Mouse (Mus musculus): ENCODE measurements around the gene Ank. TPM values are rescaled to one million over a fixed set of nuclear protein-coding genes. Genes with fewer than 3 reads are reported as not detected.

The Ank gene
- total and polyA plus RNA-seq, 2 experiments from 2014 or later, result 22.8 to 31.5 TPM

DNA sequence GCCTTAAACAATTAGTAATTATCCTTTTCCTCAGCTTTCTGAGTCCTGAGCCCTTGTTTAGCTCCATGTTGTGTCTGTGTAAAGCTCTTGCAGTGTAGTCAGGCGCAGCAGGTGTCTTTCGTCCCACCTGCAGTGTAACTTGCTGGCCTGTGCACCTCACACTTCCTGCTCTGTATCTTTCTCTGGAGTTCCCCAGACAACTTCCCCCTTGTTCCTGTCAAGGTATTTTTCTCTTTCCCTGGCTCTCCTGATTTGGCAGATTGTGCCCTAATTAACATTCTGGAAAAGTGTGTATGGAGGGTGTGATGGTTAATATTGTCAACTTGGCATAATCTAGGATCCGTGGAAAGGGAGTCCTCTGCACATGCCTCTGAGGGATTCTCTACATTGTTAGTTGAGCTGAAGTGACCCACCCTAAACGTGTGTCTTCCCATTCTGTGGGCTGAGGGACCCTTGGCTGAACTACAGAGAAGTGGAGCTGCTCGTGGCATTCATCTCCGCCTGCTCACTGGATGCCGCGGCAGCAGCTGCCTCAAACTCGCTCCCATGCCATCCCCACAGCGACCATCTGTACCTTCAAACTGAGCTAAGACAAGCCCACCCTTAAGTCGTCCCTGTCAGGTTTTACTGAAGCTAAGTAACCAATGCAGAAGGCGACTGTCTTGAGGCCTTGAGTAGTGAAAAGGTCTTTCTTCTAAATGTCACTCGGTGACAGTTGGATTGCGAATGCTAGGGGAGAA is 121.8 kb downstream of the Ank start:
- WGBS, result 45% methylated on average over 14 of the region's 14 CpGs
- no peaks in the 10 kb centered on the region for H3K27me3 ChIP-seq (ENCODE audit: insufficient read depth, low read length)
- TF ChIP-seq CTCF (IDR thresholded peaks at IDR 0.05; ENCODE audit: low read depth), result no peak
- H3K4me1 ChIP-seq (ENCODE audit: insufficient read depth), result 0 out of 2 replicates have a peak, but pooled peaks cover 4% of the 10 kb centered on the region
- ATAC-seq (peak; percentile 79), DNase-seq (no peak)
- no peak overlapping the region for H3K9ac ChIP-seq
- H3K4me3 ChIP-seq (ENCODE audit: low read depth, low read length), result no peak overlapping the region
- H3K4me2 ChIP-seq (ENCODE audit: low read depth), result no peak overlapping the region
- H3K9me3 ChIP-seq (ENCODE audit: low read length), result no peaks in the 10 kb centered on the region
- no peak overlapping the region for H3K27ac ChIP-seq (ENCODE audit: low read depth, low read length)
- H3K36me3 ChIP-seq (ENCODE audit: insufficient read depth), result peaks cover 51% of the 10 kb centered on the region

DNA sequence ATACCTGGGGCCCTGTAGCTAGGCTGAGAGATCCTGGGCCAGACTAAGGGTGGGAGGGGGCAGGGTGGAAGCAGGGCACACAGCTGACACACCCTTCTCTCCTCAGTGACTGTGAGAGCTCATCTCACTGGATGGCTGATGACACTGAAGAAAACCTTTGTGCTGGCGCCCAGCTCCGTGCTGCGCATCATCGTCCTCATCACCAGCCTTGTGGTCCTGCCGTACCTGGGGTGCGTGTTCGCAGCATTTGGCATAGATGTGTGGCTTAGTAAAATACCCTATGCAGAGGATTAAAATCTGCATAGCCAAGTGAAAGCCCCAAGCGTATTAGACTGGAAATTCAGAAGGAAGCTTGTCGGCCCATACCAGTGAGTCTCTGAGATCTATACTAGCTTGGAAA is 124.3 kb downstream of the Ank start:
- H3K9ac ChIP-seq, result no peak overlapping the region
- no peaks in the 10 kb centered on the region for H3K9me3 ChIP-seq (ENCODE audit: low read length)
- H3K4me3 ChIP-seq (ENCODE audit: low read depth, low read length), result no peak overlapping the region
- no peak overlapping the region for H3K4me2 ChIP-seq (ENCODE audit: low read depth)
- H3K4me1 ChIP-seq (ENCODE audit: insufficient read depth), result 0 out of 2 replicates have a peak, but pooled peaks cover 4% of the 10 kb centered on the region
- H3K27ac ChIP-seq (ENCODE audit: low read depth, low read length), result no peak overlapping the region
- WGBS, result 93% methylated on average over 9 of the region's 9 CpGs
- no peak for ATAC-seq
- TF ChIP-seq CTCF (IDR thresholded peaks at IDR 0.05; ENCODE audit: low read depth), result no peak
- peaks cover 51% of the 10 kb centered on the region for H3K36me3 ChIP-seq (ENCODE audit: insufficient read depth)
- DNase-seq, result no peak
- no peaks in the 10 kb centered on the region for H3K27me3 ChIP-seq (ENCODE audit: insufficient read depth, low read length)

DNA sequence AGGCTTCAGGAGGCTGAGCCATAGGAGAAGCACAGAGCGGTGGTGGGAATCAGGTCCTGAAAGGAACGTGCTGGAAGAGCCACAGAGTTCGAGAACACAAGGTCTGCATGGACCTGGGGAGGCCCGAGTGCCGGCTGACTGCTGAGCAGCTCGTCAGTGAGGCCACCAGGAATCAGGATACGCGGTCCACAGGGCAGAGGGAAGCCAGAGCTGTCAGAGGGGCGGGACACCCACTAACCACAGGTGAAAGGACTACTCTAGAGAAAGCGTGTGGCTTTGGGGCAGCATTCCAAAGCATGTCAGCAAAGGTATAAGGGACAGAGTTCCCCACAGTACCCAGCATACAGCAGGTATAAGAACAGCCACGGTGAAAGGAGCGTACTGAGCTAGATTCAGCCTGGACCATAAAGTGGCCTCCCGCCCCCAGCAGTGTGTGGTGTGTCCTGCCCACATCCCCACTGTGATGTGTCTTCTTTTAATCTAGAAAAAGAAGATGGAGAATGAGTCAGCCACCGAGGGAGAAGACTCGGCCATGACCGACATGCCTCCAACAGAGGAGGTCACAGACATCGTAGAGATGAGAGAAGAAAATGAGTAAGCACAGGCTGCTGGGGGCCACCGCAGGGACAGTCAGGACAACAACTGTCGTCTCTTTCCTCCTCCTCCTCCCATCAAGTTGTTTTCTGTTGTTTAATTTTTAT is 126.3 kb downstream of the Ank start:
- no peak overlapping the region for H3K4me2 ChIP-seq (ENCODE audit: low read depth)
- H3K27ac ChIP-seq (ENCODE audit: low read depth, low read length), result no peak overlapping the region
- ATAC-seq (no peak), DNase-seq (no peak)
- no peak overlapping the region for H3K4me3 ChIP-seq (ENCODE audit: low read depth, low read length)
- no peaks in the 10 kb centered on the region for H3K9me3 ChIP-seq (ENCODE audit: low read length)
- no peak overlapping the region for H3K9ac ChIP-seq
- peaks cover 47% of the 10 kb centered on the region for H3K36me3 ChIP-seq (ENCODE audit: insufficient read depth)
- 0 out of 2 replicates have a peak, but pooled peaks cover 4% of the 10 kb centered on the region for H3K4me1 ChIP-seq (ENCODE audit: insufficient read depth)
- WGBS, result 89% methylated on average over 19 of the region's 19 CpGs
- no peak for TF ChIP-seq CTCF (IDR thresholded peaks at IDR 0.05; ENCODE audit: low read depth)
- no peaks in the 10 kb centered on the region for H3K27me3 ChIP-seq (ENCODE audit: insufficient read depth, low read length)

DNA sequence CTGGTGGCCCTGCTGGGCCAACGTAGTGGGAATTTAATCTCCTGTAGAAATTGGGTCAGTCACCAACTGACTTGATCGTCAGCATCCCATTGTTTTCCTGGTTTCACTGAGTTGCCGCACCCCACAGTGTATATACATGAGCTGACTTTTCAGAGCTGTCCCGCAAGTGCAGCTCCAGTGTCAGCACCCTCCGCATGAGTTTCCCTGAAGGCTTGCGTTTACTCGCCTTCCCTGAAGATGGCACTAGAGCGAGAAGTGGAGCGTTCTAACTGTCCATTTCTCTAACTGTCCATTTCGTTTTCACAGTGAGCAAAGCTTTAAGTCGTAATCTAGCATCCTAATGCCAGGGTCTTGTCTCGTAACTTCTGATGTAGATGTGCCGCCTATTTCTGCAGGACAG is 127.2 kb downstream of the Ank start:
- DNase-seq (no peak), ATAC-seq (no peak; the same call in 1 of the 2 replicates)
- Histone ChIP-seq H3K27me3 (ENCODE audit: insufficient read depth, low read length) (no peaks in the 10 kb centered on the region), H3K4me3 (ENCODE audit: low read depth, low read length) (no peak overlapping the region), H3K4me1 (ENCODE audit: insufficient read depth) (no peaks in the 10 kb centered on the region), H3K9me3 (ENCODE audit: low read length) (no peaks in the 10 kb centered on the region), H3K27ac (ENCODE audit: low read depth, low read length) (no peak overlapping the region), H3K9ac (no peak overlapping the region), H3K36me3 (ENCODE audit: insufficient read depth) (peaks cover 47% of the 10 kb centered on the region), H3K4me2 (ENCODE audit: low read depth) (no peak overlapping the region)
- 76% methylated on average over 13 of the region's 13 CpGs for WGBS
- TF ChIP-seq CTCF (IDR thresholded peaks at IDR 0.05; ENCODE audit: low read depth), result no peak; the same call in 1 of the 2 replicates

DNA sequence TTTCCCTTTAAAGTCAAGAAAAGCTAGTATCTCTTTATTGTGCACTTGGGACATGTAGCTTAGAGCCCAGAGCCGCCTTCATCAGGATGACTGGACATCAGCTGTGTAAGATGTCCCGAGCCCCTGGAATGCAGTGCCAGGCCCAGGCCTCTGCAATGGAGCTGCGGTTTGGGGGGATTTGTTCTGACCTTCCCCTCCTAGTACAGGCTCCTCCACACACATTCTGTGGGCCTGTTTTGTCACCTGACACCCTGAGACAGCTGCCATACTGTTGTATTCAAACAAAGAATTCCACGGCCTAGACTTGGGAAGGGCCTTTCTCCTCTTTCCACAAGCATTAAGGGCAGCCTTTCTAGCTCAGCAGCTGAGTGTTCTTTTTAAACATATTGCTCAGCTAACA is 128.5 kb downstream of the Ank start:
- Histone ChIP-seq H3K27me3 (ENCODE audit: insufficient read depth, low read length) (no peaks in the 10 kb centered on the region), H3K9me3 (ENCODE audit: low read length) (no peaks in the 10 kb centered on the region), H3K4me3 (ENCODE audit: low read depth, low read length) (no peak overlapping the region), H3K36me3 (ENCODE audit: insufficient read depth) (peaks cover 49% of the 10 kb centered on the region), H3K4me2 (ENCODE audit: low read depth) (no peak overlapping the region), H3K9ac (no peak overlapping the region), H3K27ac (ENCODE audit: low read depth, low read length) (no peak overlapping the region), H3K4me1 (ENCODE audit: insufficient read depth) (no peaks in the 10 kb centered on the region)
- no peak for TF ChIP-seq CTCF (IDR thresholded peaks at IDR 0.05; ENCODE audit: low read depth)
- WGBS, result 29% methylated on average over 4 of the region's 4 CpGs
- ATAC-seq (peak; percentile 17; the same call in 1 of the 2 replicates), DNase-seq (no peak)

DNA sequence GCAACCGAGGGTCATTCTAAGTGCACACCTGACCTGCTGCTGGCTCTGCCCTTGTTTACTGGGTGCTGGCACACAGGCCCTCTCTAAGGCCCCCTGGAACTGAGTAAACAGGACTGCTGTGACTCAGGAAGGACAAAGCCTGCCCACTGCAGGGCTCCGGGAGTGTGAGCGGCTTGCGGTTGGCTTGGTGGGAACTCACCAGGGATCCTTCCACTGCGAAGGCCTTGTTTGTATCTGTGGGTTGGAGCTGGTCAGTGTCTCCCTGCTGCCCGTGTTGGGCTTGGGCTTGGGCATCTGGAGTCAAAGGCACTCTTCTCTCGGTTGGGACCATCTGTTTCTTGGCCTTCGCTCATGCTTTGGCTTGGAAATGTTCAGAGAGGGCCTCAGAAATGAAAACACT is 129.1 kb downstream of the Ank start:
- Histone ChIP-seq H3K9ac (no peak overlapping the region), H3K4me1 (ENCODE audit: insufficient read depth) (no peaks in the 10 kb centered on the region), H3K4me3 (ENCODE audit: low read depth, low read length) (no peak overlapping the region), H3K4me2 (ENCODE audit: low read depth) (no peak overlapping the region), H3K36me3 (ENCODE audit: insufficient read depth) (peaks cover 43% of the 10 kb centered on the region), H3K27ac (ENCODE audit: low read depth, low read length) (no peak overlapping the region), H3K9me3 (ENCODE audit: low read length) (no peaks in the 10 kb centered on the region), H3K27me3 (ENCODE audit: insufficient read depth, low read length) (no peaks in the 10 kb centered on the region)
- DNase-seq (no peak), ATAC-seq (no peak)
- 42% methylated on average over 8 of the region's 8 CpGs for WGBS
- TF ChIP-seq CTCF (IDR thresholded peaks at IDR 0.05; ENCODE audit: low read depth), result no peak

All from forebrain, postnatal 0 days (tissue).